Mouse (Mus musculus) v-Abl transformed pro-B cells (cell line): ENCODE data around the gene Gm12184.

ENCODE experiments used
- in situ Hi-C, 2 experiments: fragments of 400-800 bp; cut with MboI; formaldehyde crosslinking; loops; one replicate each; pipeline ENCODE4 v1.15.1; 2025; ENCODE audit not compliant: unreplicated experiment in 2 of 2

Gene Gm12184

DNA sequence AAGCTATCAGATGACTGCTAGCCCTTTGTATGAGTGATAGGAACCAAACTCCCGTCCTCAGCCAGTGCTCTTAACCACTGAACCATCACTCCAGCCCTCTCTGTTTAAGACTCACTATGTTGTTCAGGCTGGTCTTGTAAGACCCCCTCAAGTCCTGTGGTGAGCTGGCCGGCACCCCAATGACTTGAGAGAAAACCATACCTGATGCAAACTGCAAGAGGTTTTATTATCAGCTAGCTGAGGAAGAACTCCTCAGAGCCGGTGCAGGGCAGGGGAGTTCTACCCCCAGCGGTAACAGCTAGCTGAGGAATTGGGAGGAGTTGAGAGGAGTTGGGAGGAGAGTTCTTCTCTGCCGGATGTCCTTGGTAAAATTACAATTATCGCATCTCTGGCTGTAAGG lies 1.5 kb upstream of the Gm12184 start:
- in situ Hi-C loops: no loop called here

DNA sequence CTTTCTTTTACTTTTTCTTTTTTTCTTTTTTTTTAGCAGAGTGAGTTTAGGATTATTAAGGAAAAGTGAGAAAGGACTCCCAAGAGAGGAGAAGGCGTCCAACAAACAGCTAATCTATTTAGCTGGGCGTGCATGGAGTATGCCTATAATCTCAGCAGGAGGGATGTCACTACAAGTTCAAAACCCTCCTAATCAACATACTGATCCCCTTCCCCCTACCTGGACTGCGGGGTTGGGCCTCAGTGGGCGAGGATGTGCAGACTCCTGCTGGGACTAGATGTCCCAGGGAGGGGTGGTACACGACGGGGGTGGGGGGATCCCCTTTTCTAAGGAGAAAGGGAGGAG lies 269 bp upstream of the Gm12184 start:
- in situ Hi-C loops: no loop called here

DNA sequence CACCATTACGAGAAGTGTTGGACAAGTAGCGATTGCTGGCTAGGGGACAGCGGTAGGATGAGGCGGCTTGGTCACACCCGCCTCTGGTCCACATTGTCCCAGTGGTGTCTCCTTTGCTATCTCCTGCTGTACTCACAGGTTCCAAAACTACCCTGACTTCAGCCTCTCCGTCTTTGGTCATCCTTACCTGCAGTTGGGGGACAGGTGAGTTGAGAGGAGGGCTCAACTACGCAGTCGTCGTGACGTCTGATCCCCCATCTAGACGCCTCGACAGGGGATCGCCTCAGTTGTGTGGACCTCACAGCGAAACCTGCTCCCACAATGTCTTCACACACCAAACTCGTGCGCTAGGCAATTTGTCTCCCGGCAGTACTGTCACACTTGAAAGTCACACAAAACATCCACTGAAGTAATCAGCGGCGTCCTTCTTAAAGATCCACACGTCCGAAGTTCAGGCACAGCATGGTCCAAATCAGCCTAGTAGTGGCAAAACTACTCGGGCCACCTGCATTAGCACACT lies 2.1 kb downstream of the Gm12184 start:
- in situ Hi-C loops: loop anchor here (5.0 kb wide), 1 partner anchor 33 kb away; no protein-coding TSS in a partner anchor

DNA sequence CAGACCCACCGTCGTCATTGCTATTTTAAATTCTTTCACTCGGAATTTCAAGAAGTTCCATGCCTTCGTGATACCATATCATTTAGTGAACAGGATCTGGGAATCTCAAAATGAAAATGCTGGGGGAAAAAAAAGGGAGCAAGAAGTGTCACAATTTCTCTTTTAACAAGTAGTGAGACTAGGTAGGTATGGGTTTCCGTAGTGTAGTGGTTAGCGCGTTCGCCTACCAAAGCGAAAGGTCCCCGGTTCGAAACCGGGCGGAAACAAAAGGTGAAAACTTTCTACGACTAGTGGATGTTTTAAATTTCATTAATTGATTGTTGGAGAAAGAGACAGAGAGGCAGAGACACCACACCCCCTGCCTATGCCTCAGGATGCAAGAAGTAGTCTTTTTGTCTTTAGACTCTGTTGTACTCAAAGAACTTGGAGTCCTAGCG lies 2.9 kb downstream of the Gm12184 start:
- in situ Hi-C loops: loop anchor here (5.0 kb wide), 1 partner anchor 34 kb away; no protein-coding TSS in a partner anchor

DNA sequence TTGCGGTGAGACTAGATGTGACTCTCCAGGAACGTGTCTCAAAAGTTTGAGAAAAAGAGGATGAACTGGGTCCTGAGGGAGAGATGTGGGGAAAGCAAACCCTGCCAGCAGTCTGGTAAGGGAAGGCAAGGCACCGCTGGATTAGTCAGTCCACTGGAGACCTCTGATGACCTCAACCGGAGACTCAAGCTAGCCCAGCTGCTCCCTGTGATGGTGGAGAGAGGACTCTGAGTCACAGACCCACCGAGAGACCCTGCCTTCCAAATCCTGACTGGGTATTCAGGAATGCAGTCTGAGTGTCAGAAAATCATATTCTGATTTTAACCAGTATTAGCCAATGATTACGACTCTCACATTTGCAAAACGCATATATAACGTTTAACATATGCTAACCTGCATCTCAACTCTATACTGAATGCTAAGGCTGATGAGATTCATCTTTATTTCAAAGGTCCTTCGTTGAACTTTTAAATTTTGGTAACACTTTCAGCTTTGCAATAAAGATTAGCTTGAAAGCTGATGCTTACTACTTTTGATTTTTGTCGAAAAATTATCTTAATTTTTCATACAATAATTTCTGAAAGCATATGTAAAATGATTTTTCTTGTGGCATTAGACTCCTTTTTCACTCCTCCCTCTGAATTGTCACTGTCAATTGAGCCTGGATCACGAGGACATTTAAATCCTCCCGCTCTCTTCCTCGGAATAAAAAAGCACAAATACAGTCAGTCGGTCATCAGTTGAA lies 3.5 kb downstream of the Gm12184 start:
- in situ Hi-C loops: loop anchor here (5.0 kb wide), 1 partner anchor 34 kb away; no protein-coding TSS in a partner anchor

DNA sequence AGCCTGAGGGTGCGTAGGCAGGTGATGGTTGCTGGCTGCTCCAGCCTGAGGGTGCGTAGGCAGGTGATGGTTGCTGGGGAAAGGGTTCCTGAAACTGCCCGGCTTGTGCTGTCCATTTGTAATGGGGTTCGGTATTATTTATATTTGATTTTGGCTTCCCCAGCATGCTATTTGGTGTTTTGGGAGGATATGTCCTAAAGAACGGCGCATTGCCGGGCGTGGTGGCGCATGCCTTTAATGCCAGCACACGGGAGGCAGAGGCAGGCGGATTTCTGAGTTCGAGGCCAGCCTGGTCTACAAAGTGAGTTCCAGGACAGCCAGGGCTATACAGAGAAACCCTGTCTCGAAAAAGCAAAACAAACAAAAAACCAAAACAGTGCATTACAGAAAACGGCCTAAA lies 5.2 kb downstream of the Gm12184 start:
- in situ Hi-C loops: loop anchor here (5.0 kb wide), 1 partner anchor 36 kb away; no protein-coding TSS in a partner anchor

DNA sequence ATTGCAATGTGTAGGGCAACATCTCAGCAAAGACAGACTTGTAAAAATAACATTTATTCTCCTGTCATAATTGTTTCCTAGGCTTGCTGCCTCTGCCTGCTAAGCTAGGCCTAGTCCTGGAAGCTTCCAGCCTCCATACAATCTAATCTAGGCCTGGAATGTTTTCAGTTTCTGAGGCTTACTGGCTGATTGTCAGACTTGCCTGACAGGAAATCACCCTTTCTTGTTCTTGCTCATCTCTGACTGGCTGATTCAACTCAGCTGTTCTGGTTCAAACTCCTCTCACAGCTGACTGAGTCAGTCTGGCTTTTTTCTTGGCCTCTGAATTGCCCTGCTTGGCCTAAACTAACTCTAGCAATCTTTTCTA lies 6.2 kb downstream of the Gm12184 start:
- in situ Hi-C loops: loop anchor here (5.0 kb wide), 1 partner anchor 37 kb away; no protein-coding TSS in a partner anchor

DNA sequence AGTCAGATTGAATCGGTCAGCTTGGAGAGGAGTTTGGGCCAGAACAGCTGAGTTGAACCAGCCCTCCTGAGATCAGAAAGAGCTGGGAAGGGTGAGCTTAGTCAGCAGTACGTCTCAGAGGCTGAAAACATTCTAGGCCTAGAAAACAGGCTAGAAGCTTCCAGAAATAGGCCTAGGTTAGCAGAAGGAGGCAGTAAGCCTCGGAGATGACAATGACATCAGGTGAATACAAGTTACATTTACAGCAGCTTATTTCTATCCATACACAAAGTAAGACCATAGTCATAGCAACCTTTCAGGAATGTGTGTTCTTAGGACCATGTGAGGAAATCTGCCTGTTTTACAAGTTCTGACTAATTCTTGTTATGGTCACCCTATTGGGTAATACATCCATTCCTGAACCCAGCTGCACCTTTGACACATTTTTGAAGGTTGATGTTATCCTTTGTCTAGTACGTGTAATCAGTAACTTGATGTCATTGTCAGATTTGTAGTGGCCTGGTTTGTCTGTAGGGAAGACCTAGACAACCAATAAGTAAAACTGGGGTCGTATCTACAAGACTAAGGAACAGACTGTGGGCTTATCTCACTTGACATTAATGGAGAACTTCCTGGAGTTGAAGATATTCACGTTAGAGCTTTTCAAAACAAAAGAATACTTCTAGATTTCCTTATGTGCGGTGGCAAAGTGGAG lies 6.7 kb downstream of the Gm12184 start:
- in situ Hi-C loops: loop anchor here (5.0 kb wide), 2 partner anchors 38 to 428 kb away; no protein-coding TSS in a partner anchor

DNA sequence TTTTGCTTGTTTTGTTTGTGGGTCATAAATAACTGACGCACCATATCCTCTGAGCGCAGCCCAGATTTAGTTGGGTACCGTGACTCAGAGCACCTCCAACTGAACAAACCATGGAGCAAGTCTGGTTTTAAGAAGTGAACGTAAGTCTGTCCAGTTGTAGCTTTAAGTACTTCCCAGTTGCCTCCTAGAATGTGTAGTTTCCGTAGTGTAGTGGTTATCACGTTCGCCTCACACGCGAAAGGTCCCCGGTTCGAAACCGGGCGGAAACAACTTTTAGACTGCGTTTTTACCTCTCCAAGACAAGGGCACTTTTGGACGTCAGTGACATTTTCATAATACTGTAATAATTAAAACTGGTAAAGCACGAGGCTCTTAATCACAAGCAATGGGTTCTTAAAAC lies 8.1 kb downstream of the Gm12184 start:
- in situ Hi-C loops: loop anchor here in 1 of 2 experiments (5.0 kb wide), 1 partner anchor 429 kb away; no protein-coding TSS in a partner anchor

DNA sequence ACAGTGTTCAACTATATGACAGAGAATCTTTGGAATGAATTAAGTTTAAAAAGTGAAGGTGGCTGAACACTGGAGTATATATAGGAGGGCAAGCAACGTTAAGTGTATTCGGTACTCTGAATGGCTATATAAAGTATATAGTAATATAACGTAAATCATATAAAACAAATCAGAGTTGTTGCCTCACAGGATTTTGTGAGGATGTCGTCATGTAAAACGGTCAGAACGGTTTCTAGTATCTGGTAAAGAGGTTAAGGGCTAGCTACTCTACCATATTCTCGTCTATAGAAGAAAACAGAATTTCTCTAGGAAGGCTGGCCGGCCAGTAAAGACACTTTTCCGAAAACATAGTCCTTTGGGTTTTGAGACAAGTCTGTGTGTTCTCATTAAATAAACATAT lies 8.7 kb downstream of the Gm12184 start:
- in situ Hi-C loops: loop anchor here in 1 of 2 experiments (5.0 kb wide), 1 partner anchor 430 kb away; no protein-coding TSS in a partner anchor

DNA sequence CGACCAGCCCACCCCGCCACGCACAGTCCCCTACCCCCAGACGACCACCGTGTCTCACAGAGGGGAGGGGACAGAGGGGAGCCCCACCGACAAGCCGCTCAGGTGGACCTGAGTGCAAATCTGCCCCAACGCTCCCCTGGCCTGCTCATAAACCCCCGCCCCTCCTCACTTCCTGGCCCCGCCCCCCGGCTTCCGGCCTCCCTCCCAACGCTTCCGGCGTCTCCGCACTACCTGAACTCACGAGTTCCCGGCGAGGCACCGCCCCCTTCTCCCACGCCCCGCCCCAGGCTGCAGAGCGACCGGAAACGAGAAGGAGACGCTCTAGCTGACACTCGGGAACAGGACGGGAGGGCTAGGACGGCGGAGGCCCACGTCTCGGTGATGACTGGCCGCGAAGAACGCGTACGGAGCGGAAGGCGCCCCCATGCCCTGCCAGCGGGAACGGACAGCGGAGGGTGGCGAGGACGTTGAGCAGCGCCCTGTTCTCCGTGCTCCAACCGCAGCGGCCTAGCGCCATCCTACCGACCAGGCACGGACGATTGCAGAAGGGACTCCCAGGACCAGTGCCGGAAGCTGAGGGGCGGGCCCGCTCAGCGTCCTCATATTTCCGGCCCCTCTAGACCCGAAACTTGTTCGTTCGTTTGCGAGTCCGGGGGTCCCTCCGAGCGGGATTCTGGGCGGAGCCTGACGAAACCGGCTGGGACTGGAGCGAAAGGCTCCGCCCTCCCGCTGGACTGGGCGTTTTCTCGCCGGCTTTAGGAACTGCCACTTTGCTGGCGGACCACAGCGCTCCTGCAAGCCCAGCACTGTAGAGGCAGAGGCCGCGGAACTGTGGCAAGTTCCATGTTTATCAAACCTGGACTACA lies 9.4 kb downstream of the Gm12184 start, which contains the start of gene Trim41:
Gene Trim41 (minus strand): TSS at position 554 of the 866 bp plus-strand sequence.
- in situ Hi-C loops: loop anchor here in 1 of 2 experiments (5.0 kb wide), 1 partner anchor 430 kb away; no protein-coding TSS in a partner anchor

DNA sequence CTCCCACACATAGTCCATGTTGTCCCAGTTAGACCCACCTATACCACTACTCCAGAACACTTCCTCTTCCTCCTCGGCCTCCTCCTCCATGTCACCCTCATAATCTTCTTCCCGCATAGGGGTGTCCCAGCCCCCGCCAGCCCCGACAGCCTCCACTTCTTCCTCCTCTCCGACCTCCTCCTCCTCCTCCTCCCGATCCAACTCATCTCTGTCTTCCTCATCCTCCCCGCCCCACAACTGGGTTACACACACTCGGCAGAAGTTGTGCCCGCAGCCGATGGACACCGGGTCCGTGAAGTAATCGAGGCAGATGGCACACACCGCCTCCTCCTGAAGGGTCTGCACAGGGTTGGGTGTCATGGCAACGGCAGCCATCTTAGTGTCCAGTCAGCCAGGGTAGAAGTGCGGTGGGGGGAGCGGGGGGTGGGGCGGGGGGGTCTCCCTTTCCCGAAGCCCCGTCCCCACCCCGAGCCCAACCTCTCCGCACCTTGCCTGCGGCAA lies 10.1 kb downstream of the Gm12184 start:
- in situ Hi-C loops: loop anchor here in 1 of 2 experiments (5.0 kb wide), 1 partner anchor 431 kb away; no protein-coding TSS in a partner anchor

DNA sequence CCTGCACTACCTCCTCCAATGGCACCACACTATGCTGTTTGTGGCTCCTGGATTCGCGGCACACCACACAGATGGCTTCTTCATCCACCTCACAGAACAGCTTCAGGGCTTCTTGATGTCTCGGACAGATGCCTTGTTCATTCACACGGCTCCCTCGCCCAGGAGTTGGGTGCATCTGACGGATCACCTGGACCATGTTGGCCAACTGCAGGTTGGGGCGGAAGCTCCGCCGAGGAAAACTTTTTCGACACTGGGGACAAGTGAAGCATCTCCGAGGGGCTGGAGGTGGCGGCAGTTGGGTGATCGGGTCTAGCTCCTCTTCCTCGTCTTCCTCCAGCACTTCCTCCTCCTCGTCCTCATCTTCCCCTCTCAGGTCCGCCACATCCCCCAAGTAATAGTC lies 10.6 kb downstream of the Gm12184 start:
- in situ Hi-C loops: loop anchor here in 1 of 2 experiments (5.0 kb wide), 1 partner anchor 431 kb away; no protein-coding TSS in a partner anchor

DNA sequence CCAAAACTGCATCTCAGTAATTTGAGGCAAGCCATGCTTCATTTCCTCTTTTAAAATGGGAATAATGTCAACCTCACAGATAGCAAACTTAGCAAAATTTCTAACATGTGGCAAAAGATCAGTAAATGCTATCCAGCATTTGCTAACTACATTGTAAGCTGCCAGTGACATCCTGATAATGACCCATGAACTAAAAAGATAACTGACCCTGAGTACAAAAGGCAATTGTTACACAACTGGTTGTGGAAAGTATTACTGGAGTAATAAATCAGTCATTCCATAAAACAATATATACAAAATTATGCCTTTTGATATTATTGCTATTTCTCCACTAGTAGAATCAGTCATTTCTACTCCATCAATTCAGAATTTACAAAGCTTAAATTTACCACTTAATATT lies 12.7 kb downstream of the Gm12184 start:
- in situ Hi-C loops: no loop called here

DNA sequence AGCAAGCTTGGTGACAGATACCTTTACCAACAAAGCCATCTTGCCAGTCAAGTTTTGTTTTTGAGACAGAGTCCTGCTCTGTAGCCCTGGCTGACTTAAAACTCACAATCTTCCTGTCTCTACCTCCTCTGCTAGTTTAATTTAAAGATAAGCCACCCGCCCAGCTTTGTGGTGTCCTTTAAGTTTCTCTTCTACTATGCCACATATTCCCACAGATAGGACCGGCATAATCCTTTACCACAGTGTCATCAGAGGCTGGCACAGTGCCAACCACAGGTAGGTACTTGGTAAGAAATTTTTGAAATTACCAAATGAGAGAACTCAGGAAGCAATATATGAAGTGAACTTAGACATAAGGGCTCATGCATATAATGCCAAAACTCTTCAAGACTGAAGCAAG lies 16.3 kb downstream of the Gm12184 start:
- in situ Hi-C loops: no loop called here

DNA sequence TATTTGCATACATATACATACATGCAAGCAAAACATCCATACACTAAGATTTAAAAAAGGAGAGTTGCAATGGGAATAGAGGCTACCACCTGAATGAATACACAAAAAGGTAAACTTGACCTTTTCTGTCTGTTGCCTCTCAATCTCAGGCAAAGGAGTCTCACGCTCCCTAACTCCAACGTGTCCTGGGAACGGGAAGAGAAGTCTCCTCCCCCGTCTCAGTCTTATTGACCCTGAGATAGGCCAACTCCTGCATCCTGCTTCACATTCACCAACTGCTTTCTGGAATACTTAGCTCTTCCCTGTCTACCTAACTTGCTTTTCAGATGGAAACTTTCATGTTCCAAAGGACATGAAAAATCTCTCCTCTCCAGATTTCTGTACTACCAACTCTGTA lies 17.0 kb downstream of the Gm12184 start:
- in situ Hi-C loops: no loop called here

DNA sequence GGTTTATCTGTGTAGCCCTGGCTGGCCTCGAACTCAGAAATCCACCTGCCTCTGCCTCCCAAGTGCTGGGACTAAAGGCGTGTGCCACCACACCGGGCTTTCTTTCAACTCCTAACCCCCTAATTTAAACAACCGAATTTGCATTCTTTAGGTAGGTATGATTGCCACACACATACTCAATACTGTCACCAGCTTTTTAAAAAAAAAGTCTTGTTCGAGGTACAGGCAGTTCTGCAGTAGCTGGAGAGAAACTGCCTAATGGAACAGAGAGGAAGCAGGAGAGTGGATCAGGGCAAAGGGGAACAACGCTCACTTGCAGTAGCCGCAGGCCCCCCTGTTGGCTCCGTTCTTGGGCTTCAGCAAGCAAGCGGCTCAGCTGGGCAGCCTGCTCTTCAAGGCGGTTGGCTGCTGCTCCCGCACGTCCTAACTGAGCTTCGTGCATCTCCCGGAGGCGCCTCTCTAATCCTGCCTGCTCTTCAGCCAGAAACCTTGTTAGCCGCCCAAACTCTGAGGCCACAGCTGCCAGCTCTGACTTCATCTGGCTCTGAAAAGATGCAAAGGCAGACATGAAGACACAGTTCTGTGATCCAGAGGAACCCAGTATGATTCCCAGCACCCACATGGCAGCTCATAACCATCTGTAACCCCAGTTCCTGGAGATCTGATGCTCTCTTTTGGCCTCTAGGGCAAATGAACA lies 17.6 kb downstream of the Gm12184 start:
- in situ Hi-C loops: no loop called here

DNA sequence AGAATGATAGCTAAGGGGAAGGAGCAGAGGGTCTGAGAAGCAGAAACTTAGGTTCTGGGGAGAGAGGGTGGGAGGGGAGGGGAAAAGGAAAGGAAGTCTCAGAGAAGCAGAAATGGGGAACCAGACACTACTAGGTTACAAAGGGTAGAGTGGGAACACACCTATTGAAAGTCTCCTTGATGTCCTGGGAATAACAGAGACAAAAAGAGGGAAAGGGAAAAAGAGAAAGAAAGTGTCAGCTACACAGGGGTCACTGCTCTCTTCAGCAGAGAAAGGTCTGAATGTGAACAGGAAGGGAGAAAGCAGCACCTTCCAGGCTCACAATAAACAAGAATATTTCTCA lies 18.2 kb downstream of the Gm12184 start:
- in situ Hi-C loops: no loop called here

DNA sequence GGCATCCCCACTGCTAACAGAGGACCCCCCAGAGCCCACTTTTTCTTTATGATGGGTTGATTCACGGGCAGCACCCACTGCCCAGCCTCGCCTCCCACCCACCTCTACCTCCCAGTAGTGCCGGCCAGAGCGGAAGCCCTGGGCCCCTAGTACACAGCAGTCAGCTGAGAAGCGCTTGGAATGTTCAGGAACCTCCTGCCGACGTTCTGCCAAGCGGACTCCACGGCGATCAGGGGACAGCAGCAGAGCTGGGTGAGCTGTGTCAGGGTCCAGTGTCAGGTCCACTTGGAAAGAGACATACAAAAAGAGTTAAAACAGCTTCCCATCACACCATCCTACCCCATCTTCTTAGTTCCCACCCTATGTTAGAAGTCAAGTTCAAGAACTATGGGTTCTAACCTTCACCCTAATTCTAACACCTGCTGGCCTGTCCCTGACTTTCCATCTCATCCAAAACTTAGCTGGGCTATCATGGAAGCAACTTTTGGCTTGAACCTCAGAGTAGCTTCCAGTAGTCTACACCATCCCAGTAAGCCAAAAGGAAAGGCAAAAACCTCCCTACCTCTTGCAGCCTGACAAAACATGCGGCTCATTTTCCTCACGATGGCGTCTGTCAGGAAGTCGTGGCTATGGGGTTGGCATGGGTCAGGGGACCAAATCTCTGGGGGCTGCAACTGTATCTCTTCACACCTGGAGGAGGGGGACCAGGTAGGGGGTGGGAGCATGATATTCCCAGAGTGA lies 18.7 kb downstream of the Gm12184 start:
- in situ Hi-C loops: no loop called here
